Mouse (Mus musculus) E14TG2a.4 (cell line): ENCODE results near the gene Ankrd54.

ENCODE experiments used
- H3K27me3 ChIP-seq: 2 replicates; pipeline ENCODE4 v1.6.1; 2014; ENCODE audit warnings: low read length, control low read depth; ENCODE audit not compliant: insufficient read depth
- H3K36me3 ChIP-seq: 2 replicates; pipeline ENCODE4 v1.6.1; 2014; ENCODE audit warnings: low read length, control low read depth; ENCODE audit not compliant: insufficient read depth
- H3K4me1 ChIP-seq: replicated peaks from 2 replicates; pipeline ENCODE4 v1.6.1; 2014; ENCODE audit warnings: low read depth, low read length, control low read depth
- H3K4me3 ChIP-seq: replicated peaks from 2 replicates; pipeline ENCODE4 v1.5.1; 2014; ENCODE audit warnings: mild to moderate bottlenecking, low read length
- H3K9me3 ChIP-seq: 2 replicates; pipeline ENCODE4 v1.6.1; 2014; ENCODE audit warnings: low read length, control low read depth
- CTCF ChIP-seq: conservative IDR thresholded peaks from 2 replicates; pipeline ENCODE4 v1.5.1; 2014; ENCODE audit warnings: low read length
- NANOG ChIP-seq: IDR thresholded peaks from 2 replicates; pipeline ENCODE4 v1.6.1; 2014; ENCODE audit warnings: borderline replicate concordance, low read length, mixed read lengths
- POU5F1 ChIP-seq: IDR thresholded peaks from 2 replicates; pipeline ENCODE4 v1.6.1; 2014; ENCODE audit warnings: low read length, borderline replicate concordance

Gene Ankrd54

GRCm38 (mm10) chr15:79062376-79063159 lies at the start of gene Ankrd54:
Gene Ankrd54, minus strand, starts transcription at chr15:79062893.
- peaks cover 53% of the 10 kb centered on the region for H3K4me1 ChIP-seq
- H3K9me3 ChIP-seq, result no peaks in the 10 kb centered on the region
- peak within 1 kb of the TSS; percentile 96 for H3K4me3 ChIP-seq
- peaks cover 36% of the 10 kb centered on the region for H3K36me3 ChIP-seq
- TF ChIP-seq NANOG, result no peak
- no peak for TF ChIP-seq POU5F1
- TF ChIP-seq CTCF, result no peak
- no peaks in the 10 kb centered on the region for H3K27me3 ChIP-seq

- Histone ChIP-seq H3K4me1 (peaks cover 54% of the 10 kb centered on the region), H3K9me3 (no peaks in the 10 kb centered on the region), H3K36me3 (no peaks in the 10 kb centered on the region; the same call in 1 of the 2 replicates), H3K27me3 (peaks cover 40% of the 10 kb centered on the region), H3K4me3 (no peak overlapping the region)
- no peak for TF ChIP-seq CTCF
- no peak for TF ChIP-seq POU5F1
- no peak for TF ChIP-seq NANOG
Measured at GRCm38 (mm10) chr15:79111774-79112173, 49.1 kb upstream of the Ankrd54 start.

GRCm38 (mm10) chr15:79110528-79110927 lies 47.8 kb upstream of the Ankrd54 start:
- no peak for TF ChIP-seq POU5F1
- no peak for TF ChIP-seq NANOG
- TF ChIP-seq CTCF, result no peak
- H3K4me3 ChIP-seq, result 0 out of 2 replicates have a peak overlapping the region, but pooled peaks have one; percentile 92

GRCm38 (mm10) chr15:79110031-79110430 lies 47.3 kb upstream of the Ankrd54 start:
- H3K36me3 ChIP-seq, result no peaks in the 10 kb centered on the region; the same call in 1 of the 2 replicates
- no peaks in the 10 kb centered on the region for H3K9me3 ChIP-seq
- peaks cover 43% of the 10 kb centered on the region for H3K4me1 ChIP-seq
- peaks cover 47% of the 10 kb centered on the region for H3K27me3 ChIP-seq
- peak overlapping the region; percentile 92 for H3K4me3 ChIP-seq
- TF ChIP-seq CTCF (no peak), POU5F1 (no peak), NANOG (no peak)

More at GRCm38 (mm10) chr15:79110528-79110927, 47.8 kb upstream of the Ankrd54 start:
- no peaks in the 10 kb centered on the region; the same call in 1 of the 2 replicates for H3K36me3 ChIP-seq
- peaks cover 45% of the 10 kb centered on the region for H3K4me1 ChIP-seq
- H3K27me3 ChIP-seq, result peaks cover 47% of the 10 kb centered on the region
- H3K9me3 ChIP-seq, result no peaks in the 10 kb centered on the region

- peaks cover 47% of the 10 kb centered on the region for H3K27me3 ChIP-seq
- peaks cover 42% of the 10 kb centered on the region for H3K4me1 ChIP-seq
- no peaks in the 10 kb centered on the region for H3K9me3 ChIP-seq
- peak overlapping the region; percentile 92 for H3K4me3 ChIP-seq
- H3K36me3 ChIP-seq, result no peaks in the 10 kb centered on the region
- TF ChIP-seq CTCF (no peak), NANOG (no peak), POU5F1 (no peak)
Measured at GRCm38 (mm10) chr15:79109321-79109934, 46.7 kb upstream of the Ankrd54 start.

- Histone ChIP-seq H3K36me3 (no peaks in the 10 kb centered on the region), H3K4me1 (peaks cover 42% of the 10 kb centered on the region), H3K9me3 (no peaks in the 10 kb centered on the region), H3K27me3 (peaks cover 47% of the 10 kb centered on the region), H3K4me3 (peak within 1 kb of the TSS; percentile 92)
- TF ChIP-seq CTCF, result no peak
- no peak for TF ChIP-seq POU5F1
- no peak for TF ChIP-seq NANOG
Measured at GRCm38 (mm10) chr15:79108421-79109320, 46.0 kb upstream of the Ankrd54 start, which contains the start of gene Micall1. Gene Micall1, plus strand, starts transcription at chr15:79108898.

GRCm38 (mm10) chr15:79107966-79108365 lies 45.3 kb upstream of the Ankrd54 start:
- TF ChIP-seq NANOG (no peak), POU5F1 (no peak)
- Histone ChIP-seq H3K27me3 (peaks cover 47% of the 10 kb centered on the region), H3K36me3 (no peaks in the 10 kb centered on the region), H3K4me1 (peaks cover 40% of the 10 kb centered on the region), H3K4me3 (peak overlapping the region; percentile 92), H3K9me3 (no peaks in the 10 kb centered on the region)

GRCm38 (mm10) chr15:79105804-79106203 lies 43.1 kb upstream of the Ankrd54 start:
- peaks cover 34% of the 10 kb centered on the region for H3K4me1 ChIP-seq
- H3K36me3 ChIP-seq, result no peaks in the 10 kb centered on the region
- H3K4me3 ChIP-seq, result no peak overlapping the region
- peaks cover 35% of the 10 kb centered on the region for H3K27me3 ChIP-seq
- H3K9me3 ChIP-seq, result no peaks in the 10 kb centered on the region
- TF ChIP-seq CTCF (no peak), POU5F1 (no peak), NANOG (no peak)
